Mouse (Mus musculus) stomach, embryonic 15.5 days (tissue): ENCODE data around the gene Cradd. TPM values are rescaled to one million over a fixed set of nuclear protein-coding genes. Genes with fewer than 3 reads are reported as not detected.

ENCODE experiments used
- ATAC-seq: fragments of 200-750 bp; cut with Nextera tagmentation; 2 replicates; pipeline ENCODE4 v1.8.0; 2017; ENCODE audit warnings: low read depth, moderate number of reproducible peaks, moderate TSS enrichment; ENCODE audit not compliant: insufficient read depth, low FRiP score
- H3K27ac ChIP-seq: fragments of 300-500 bp; sonication (generic); 2 replicates; pipeline ENCODE4 v1.5.1; 2015; ENCODE audit warnings: mild to moderate bottlenecking, inconsistent platforms
- H3K27me3 ChIP-seq: fragments of 300-500 bp; sonication (generic); replicated peaks from 2 replicates; pipeline ENCODE4 v1.6.1; 2015; ENCODE audit warnings: inconsistent platforms
- H3K36me3 ChIP-seq: fragments of 300-500 bp; sonication (generic); 2 replicates; pipeline ENCODE4 v1.6.1; 2015; ENCODE audit warnings: inconsistent platforms
- H3K4me1 ChIP-seq: fragments of 300-500 bp; sonication (generic); 2 replicates; pipeline ENCODE4 v1.6.1; 2015; ENCODE audit warnings: inconsistent platforms
- H3K4me2 ChIP-seq: fragments of 300-500 bp; sonication (generic); 2 replicates; pipeline ENCODE4 v1.6.1; 2015; ENCODE audit warnings: mild to moderate bottlenecking, inconsistent platforms
- H3K4me3 ChIP-seq: fragments of 300-500 bp; sonication (generic); replicated peaks from 2 replicates; pipeline ENCODE4 v1.5.1; 2015; ENCODE audit warnings: inconsistent platforms
- H3K9ac ChIP-seq: fragments of 300-500 bp; sonication (generic); 2 replicates; pipeline ENCODE4 v1.6.1; 2015; ENCODE audit warnings: inconsistent platforms
- H3K9me3 ChIP-seq: fragments of 300-500 bp; sonication (generic); 2 replicates; pipeline ENCODE4 v1.6.1; 2016; ENCODE audit warnings: inconsistent platforms
- WGBS: fragments of 180-500 bp; shearing (Covaris S2); methylation state at CpG from one replicate; pipeline ENCODE4 v1.1.7; 2015; 5-methylcytosine and 5-hydroxymethylcytosine counted together
- polyA plus RNA-seq: library from polyadenylated mRNA; unstranded; fragments of >200 nt; fragmentation: Nextera tagmentation; extraction: Ambion mirVana; gene quantifications from 2 replicates; pipeline ENCODE4 v1.2.1, GENCODE M21; 2015

The Cradd gene
- polyA plus RNA-seq, 1 experiment from 2014 or later: 11.4 TPM

DNA sequence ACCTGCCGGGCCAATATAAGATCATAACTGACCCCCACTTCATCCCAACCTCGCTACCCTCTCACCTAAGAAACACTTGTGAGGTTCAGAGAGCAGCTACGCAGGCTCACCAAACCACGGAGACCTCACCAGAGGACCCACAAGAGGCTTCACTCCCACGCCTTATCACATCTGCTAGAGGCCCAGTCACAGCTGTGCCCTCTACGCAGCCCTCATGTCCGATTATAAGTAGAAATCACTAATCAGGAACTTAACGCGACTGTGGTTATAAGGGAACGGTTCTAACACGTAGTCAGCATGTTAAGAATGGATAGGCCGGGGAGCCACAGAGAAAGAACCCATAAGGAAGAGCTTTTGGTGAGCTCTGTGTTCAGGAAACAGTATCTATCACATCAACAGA is 40.5 kb downstream of the Cradd start:
- Histone ChIP-seq H3K4me1 (no peaks in the 10 kb centered on the region), H3K27ac (no peak overlapping the region), H3K4me3 (no peak overlapping the region), H3K4me2 (no peak overlapping the region), H3K9me3 (no peaks in the 10 kb centered on the region), H3K27me3 (no peaks in the 10 kb centered on the region), H3K36me3 (no peaks in the 10 kb centered on the region), H3K9ac (no peak overlapping the region)
- 86% methylated on average over 12 of the region's 12 CpGs for WGBS
- no peak for ATAC-seq

GRCm38 (mm10) chr10:95281996-95282395 is 41.9 kb downstream of the Cradd start:
- H3K4me3 ChIP-seq: no peak overlapping the region
- H3K4me2 ChIP-seq: no peak overlapping the region
- H3K9ac ChIP-seq: no peak overlapping the region
- no peaks in the 10 kb centered on the region for H3K27me3 ChIP-seq
- H3K36me3 ChIP-seq: no peaks in the 10 kb centered on the region
- no peaks in the 10 kb centered on the region for H3K4me1 ChIP-seq
- ATAC-seq: no peak
- H3K9me3 ChIP-seq: no peaks in the 10 kb centered on the region
- WGBS: 96% methylated on average over 3 of the region's 3 CpGs
- no peak overlapping the region for H3K27ac ChIP-seq

- H3K9ac ChIP-seq: no peak overlapping the region
- H3K27ac ChIP-seq: no peak overlapping the region
- no peak overlapping the region for H3K4me2 ChIP-seq
- no peaks in the 10 kb centered on the region for H3K9me3 ChIP-seq
- H3K27me3 ChIP-seq: no peaks in the 10 kb centered on the region
- H3K4me1 ChIP-seq: no peaks in the 10 kb centered on the region
- H3K36me3 ChIP-seq: no peaks in the 10 kb centered on the region
- ATAC-seq: no peak
- WGBS: 76% methylated on average over 6 of the region's 6 CpGs
- no peak overlapping the region for H3K4me3 ChIP-seq
These were observed 42.4 kb downstream of the Cradd start for GRCm38 (mm10) chr10:95281466-95281990.

GRCm38 (mm10) chr10:95280327-95280726 is 43.6 kb downstream of the Cradd start:
- no peak for ATAC-seq

GRCm38 (mm10) chr10:95279459-95279858 is 44.5 kb downstream of the Cradd start:
- 86% methylated on average over 1 of the region's 1 CpGs for WGBS
- Histone ChIP-seq H3K9ac (no peak overlapping the region), H3K27me3 (no peaks in the 10 kb centered on the region), H3K9me3 (no peaks in the 10 kb centered on the region), H3K4me1 (no peaks in the 10 kb centered on the region), H3K36me3 (no peaks in the 10 kb centered on the region), H3K27ac (no peak overlapping the region), H3K4me3 (no peak overlapping the region), H3K4me2 (no peak overlapping the region)
- ATAC-seq: no peak

More at GRCm38 (mm10) chr10:95280327-95280726, 43.6 kb downstream of the Cradd start:
- Histone ChIP-seq H3K4me2 (no peak overlapping the region), H3K4me3 (no peak overlapping the region), H3K27ac (no peak overlapping the region), H3K27me3 (no peaks in the 10 kb centered on the region), H3K36me3 (no peaks in the 10 kb centered on the region), H3K9ac (no peak overlapping the region), H3K9me3 (no peaks in the 10 kb centered on the region), H3K4me1 (no peaks in the 10 kb centered on the region)
- WGBS: 91% methylated on average over 3 of the region's 3 CpGs

- Histone ChIP-seq H3K27me3 (no peaks in the 10 kb centered on the region), H3K9me3 (no peaks in the 10 kb centered on the region), H3K27ac (no peak overlapping the region), H3K9ac (no peak overlapping the region), H3K4me1 (no peaks in the 10 kb centered on the region), H3K4me2 (no peak overlapping the region), H3K4me3 (no peak overlapping the region), H3K36me3 (no peaks in the 10 kb centered on the region)
- 86% methylated on average over 11 of the region's 11 CpGs for WGBS
- ATAC-seq: no peak
These were observed 45.8 kb downstream of the Cradd start for GRCm38 (mm10) chr10:95278085-95278484.

DNA sequence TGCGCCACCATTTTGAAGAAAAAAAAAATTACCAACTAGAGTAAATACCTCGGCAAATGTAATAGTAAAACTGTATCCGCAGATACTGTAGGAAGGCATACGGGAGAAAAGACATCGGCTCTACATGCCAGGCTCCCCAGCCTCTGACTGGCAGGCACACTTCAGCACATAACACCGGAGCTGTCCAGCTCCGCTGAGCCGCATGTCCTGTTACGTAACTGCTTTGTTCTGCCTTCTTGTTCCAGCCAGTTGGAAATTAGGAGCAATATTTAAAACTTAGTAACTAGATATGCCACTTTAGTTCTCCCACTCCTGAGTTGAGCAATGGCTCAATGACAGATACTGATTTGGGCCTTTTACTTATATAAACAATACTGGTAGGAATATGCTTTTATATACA is 48.4 kb downstream of the Cradd start:
- Histone ChIP-seq H3K9me3 (no peaks in the 10 kb centered on the region), H3K27ac (no peak overlapping the region), H3K4me3 (no peak overlapping the region), H3K4me2 (no peak overlapping the region), H3K4me1 (no peaks in the 10 kb centered on the region), H3K9ac (no peak overlapping the region), H3K27me3 (no peaks in the 10 kb centered on the region), H3K36me3 (no peaks in the 10 kb centered on the region)
- ATAC-seq: no peak
- 69% methylated on average over 9 of the region's 9 CpGs for WGBS

DNA sequence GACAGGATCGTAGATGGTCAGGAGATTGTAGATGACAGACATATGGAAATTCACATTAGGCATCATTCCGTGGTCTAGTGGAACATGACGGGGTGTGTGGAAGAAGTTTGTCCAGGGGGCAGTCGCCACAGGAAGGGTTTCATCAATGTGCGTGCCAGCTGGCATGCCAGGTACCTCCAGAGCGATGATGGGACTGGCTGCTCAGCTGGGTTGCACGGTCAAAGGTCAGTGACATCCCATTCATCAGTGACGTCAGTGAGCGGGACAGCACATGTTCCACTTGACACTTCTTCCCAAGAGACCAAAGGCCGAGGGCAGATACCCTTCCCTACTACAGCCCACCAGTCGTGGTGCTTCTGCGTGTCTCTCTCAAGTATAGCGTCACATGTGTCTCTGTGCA is 50.7 kb downstream of the Cradd start:
- no peak overlapping the region for H3K4me3 ChIP-seq
- H3K4me1 ChIP-seq: no peaks in the 10 kb centered on the region
- WGBS: 87% methylated on average over 13 of the region's 13 CpGs
- no peaks in the 10 kb centered on the region for H3K27me3 ChIP-seq
- no peak for ATAC-seq
- H3K36me3 ChIP-seq: no peaks in the 10 kb centered on the region
- H3K4me2 ChIP-seq: no peak overlapping the region
- H3K9ac ChIP-seq: no peak overlapping the region
- H3K9me3 ChIP-seq: no peaks in the 10 kb centered on the region
- no peak overlapping the region for H3K27ac ChIP-seq

DNA sequence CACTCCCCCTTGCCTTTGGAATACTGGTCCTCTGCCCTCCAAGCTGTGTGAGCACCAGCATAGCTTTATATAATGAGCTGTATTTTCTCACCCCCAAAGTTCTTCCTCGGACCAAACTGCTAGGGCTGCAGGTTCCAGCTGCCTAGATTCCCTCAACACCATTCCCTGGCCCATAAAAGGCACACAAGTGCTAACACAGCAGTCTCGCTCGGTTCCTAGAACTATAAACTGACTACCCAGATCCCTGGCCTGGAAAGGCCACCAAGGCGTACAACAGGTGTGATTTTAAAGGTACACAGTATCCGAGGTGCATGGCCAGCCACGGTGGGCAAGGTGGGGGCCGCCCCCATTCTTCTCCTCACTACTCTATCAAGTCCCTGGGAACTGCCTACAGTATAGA is 54.8 kb downstream of the Cradd start:
- no peak for ATAC-seq
- no peaks in the 10 kb centered on the region for H3K36me3 ChIP-seq
- H3K4me2 ChIP-seq: no peak overlapping the region
- WGBS: 90% methylated on average over 7 of the region's 7 CpGs
- no peaks in the 10 kb centered on the region for H3K9me3 ChIP-seq
- no peak overlapping the region for H3K9ac ChIP-seq
- H3K4me3 ChIP-seq: no peak overlapping the region
- H3K27ac ChIP-seq: no peak overlapping the region
- peaks cover 8% of the 10 kb centered on the region; the same call in 1 of the 2 replicates for H3K4me1 ChIP-seq
- H3K27me3 ChIP-seq: no peaks in the 10 kb centered on the region

- 85% methylated on average over 5 of the region's 5 CpGs for WGBS
- H3K4me2 ChIP-seq: no peak overlapping the region
These were observed 55.6 kb downstream of the Cradd start for GRCm38 (mm10) chr10:95268366-95268765.

DNA sequence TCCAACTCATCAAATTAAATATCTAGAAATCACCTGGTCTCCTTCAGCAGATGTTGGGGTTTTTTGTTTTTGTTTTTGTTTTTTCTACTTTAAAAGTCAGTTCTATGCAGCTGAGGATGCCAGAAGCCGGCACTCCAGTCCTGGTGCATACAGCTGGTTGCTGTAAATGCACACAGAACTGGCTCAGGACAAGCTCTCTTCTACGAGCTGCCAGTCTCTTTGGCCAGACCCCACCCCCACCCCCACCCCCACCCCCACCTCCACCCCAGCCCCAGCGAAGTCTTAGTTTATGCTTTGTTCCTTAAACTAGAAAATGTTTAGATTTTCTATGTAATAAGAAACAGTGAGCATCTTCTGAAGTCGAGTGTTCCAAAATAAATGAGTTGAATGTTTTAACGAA is 57.0 kb downstream of the Cradd start:
- Histone ChIP-seq H3K4me3 (no peak overlapping the region), H3K4me1 (peaks cover 10% of the 10 kb centered on the region; the same call in 1 of the 2 replicates), H3K27ac (no peak overlapping the region), H3K27me3 (no peaks in the 10 kb centered on the region), H3K4me2 (no peak overlapping the region), H3K9ac (no peak overlapping the region), H3K36me3 (no peaks in the 10 kb centered on the region), H3K9me3 (no peaks in the 10 kb centered on the region)
- 21% methylated on average over 5 of the region's 5 CpGs for WGBS
- no peak for ATAC-seq

More at GRCm38 (mm10) chr10:95268366-95268765, 55.6 kb downstream of the Cradd start:
- H3K4me1 ChIP-seq: peaks cover 8% of the 10 kb centered on the region; the same call in 1 of the 2 replicates
- no peaks in the 10 kb centered on the region for H3K36me3 ChIP-seq
- H3K27ac ChIP-seq: no peak overlapping the region
- H3K9ac ChIP-seq: no peak overlapping the region
- no peak overlapping the region for H3K4me3 ChIP-seq
- no peaks in the 10 kb centered on the region for H3K27me3 ChIP-seq
- no peaks in the 10 kb centered on the region for H3K9me3 ChIP-seq
- ATAC-seq: no peak

GRCm38 (mm10) chr10:95266041-95266762 is 57.7 kb downstream of the Cradd start:
- Histone ChIP-seq H3K4me1 (peaks cover 10% of the 10 kb centered on the region; the same call in 1 of the 2 replicates), H3K27me3 (no peaks in the 10 kb centered on the region), H3K4me2 (peak overlapping the region; percentile 67), H3K27ac (peak overlapping the region; percentile 42), H3K9ac (no peak overlapping the region), H3K4me3 (no peak overlapping the region), H3K36me3 (no peaks in the 10 kb centered on the region), H3K9me3 (no peaks in the 10 kb centered on the region)
- no peak for ATAC-seq
- WGBS: 50% methylated on average over 10 of the region's 10 CpGs
